Mouse (Mus musculus): Measurements from ENCODE around the gene Foxj1.

Foxj1 gene

GRCm38 (mm10) chr11:116342069-116342791 lies 7.0 kb upstream of the Foxj1 start:
- DNase-seq (ENCODE audit: low spot score), result no peak

- DNase-seq (ENCODE audit: low spot score), result no peak
These were observed 2.3 kb upstream of the Foxj1 start for GRCm38 (mm10) chr11:116337531-116337930.

GRCm38 (mm10) chr11:116337000-116337399 lies 1.8 kb upstream of the Foxj1 start:
- no peak for DNase-seq (ENCODE audit: low spot score)

DNA sequence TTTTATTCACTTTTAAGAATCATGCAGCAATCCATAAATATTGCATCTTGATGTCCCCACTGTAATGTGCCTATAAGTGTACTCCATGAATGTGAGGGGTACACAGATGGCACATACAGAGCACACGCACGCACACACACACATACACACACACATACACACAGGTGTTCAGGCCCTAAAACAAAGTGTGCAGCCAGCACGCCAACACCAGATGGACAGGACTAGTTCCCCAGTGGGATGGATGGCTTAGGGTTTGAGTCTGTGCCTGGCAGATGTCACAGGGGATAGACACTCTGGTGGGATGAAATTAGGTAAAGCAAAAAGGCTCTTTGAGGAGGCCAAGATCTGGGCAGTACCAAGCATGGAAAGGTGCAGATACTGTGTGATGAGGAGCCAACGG lies 1.2 kb upstream of the Foxj1 start:
- DNase-seq (ENCODE audit: low spot score), result no peak

- DNase-seq (ENCODE audit: low spot score), result no peak
These were observed 799 bp downstream of the Foxj1 start for GRCm38 (mm10) chr11:116334417-116334782.

DNA sequence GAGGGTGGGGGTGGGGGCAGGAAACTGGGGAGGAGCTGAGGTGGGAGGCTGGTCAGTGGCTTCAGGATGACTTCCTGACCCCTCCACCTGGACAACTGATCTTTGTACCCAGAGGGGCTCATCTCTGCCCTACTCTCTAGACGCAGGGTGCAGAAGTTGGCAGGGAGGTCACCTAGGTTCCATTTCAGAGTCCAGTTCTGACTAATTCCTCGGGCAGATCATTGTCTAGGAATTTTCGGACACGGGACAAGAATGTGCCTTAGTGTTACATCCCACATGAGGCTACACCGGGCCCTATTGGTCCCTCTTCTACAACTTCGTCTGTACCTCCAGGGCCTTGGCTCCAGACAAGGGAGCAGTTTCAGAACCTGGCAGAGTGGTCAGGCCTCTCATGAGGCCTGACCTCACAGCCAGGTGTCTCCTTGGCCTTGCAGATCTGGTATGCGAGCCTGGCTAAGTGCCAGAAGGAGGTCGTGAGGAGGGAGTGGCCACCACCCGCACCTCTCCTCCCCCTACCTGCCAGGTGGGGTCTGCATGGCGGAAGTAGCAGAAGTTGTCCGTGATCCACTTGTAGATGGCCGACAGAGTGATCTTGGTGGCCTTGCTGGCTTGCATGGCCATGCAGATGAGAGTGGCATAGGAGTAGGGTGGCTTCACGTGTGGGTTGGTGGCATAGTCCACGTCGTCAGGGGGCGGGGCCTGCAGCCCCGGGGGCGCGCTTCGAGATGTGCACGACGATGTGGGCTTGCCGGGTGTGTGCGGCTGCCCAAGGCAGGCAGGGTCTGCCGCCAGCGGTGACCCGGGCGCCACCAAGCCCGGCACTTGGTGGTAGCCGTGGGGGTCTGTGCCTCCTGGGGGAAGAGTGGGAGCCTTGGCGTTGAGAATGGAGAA lies 1.4 kb downstream of the Foxj1 start:
- no peak for DNase-seq (ENCODE audit: low spot score)

DNA sequence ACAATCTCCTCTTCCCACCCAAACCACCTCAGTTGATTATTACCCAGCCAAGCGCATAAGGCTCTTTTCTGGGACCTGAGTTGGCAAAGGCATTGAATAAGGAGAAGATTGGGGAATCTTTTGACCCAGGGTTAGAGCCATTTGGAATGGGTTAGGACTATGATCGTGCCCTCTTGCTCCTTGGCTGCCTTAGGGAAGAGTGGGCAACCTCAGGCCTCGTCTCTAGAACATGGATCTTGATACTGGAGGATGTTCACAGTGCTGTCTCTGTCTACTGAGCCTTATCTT lies 2.3 kb downstream of the Foxj1 start:
- DNase-seq (ENCODE audit: low spot score), result no peak

GRCm38 (mm10) chr11:116332232-116332982 lies 2.8 kb downstream of the Foxj1 start:
- DNase-seq (ENCODE audit: low spot score), result no peak

GRCm38 (mm10) chr11:116330211-116330518 lies 5.0 kb downstream of the Foxj1 start:
- no peak for DNase-seq (ENCODE audit: low spot score)

- no peak for DNase-seq (ENCODE audit: low spot score)
These were observed 5.6 kb downstream of the Foxj1 start for GRCm38 (mm10) chr11:116329314-116330210.

DNA sequence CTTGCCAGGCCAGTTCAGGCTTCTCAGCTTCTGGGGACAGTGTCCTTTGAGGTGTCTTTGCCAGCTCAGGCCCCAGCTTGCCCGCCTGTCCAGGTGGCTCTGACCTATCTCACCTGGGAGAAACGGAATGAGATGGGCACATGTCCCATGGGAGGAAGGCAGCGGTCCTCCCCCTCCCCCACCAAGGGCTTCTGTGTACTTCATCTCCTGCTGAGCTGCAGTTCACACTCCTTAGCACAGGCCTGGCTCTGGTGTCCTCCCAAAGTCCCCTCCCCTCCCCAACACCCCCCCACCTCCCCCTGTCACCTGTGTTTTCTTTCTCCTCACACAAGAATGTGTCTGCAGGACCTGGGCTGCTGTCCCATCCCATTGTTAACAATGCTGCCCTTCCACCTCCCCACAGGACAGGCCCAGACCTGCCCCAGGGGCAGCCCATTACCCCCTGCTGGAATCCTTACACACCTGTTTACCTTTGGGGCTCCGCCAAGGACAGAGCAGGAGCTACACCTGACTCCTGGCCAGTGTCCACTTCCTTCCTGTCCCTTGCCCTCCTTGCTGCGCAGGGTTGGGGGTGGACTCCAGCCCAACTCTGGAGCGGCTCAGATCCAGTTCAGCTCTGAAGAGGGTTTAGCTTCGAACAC lies 8.1 kb downstream of the Foxj1 start:
- no peak for DNase-seq (ENCODE audit: low spot score)

DNA sequence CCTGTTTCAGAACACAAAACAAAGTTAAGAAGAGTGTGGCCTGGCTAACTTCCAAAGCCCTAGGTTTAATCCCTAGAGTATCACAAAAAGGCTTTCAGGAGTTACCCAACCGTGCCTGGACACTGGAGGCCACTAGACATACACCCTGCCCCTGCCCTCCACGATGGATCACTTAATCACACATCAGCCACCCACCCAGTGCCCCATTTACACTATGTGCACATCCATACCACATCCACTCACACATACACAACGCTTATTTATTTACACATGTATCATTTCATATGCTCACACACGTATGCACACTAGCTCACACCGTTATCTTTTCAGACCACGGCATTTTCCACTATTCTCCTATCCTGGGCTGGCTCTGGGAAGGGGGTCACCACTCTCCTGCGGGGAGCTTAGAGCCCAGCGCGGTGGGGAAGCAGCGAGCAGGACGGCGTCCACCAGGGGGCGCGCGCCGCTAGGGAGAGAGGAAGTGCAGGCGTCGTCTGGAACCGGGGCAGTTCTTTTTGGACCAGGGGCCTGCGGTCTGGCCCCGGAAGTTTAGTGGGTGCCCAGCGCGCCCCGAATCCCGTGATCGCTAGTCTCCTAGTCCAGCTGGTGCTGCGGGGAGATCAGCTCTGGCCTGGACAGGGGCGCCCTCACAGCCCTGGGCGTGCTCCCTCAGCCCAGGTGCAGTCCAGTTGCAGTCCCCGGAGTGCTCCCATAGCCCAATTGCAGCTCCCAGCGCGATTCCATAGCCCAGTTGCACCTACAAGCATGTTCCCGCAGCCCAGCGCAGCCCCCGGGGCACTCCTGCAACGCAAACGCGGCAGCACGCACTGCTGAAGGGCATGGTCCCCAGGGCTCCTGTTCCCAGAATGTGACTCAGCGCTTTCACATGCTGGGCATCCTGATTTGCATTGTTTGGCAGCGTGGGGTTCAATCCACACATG lies 16.2 kb downstream of the Foxj1 start:
- DNase-seq (ENCODE audit: low spot score), result peak; percentile 54

- no peak for DNase-seq (ENCODE audit: low spot score)
These were observed 22.8 kb downstream of the Foxj1 start for GRCm38 (mm10) chr11:116312359-116312758.

DNA sequence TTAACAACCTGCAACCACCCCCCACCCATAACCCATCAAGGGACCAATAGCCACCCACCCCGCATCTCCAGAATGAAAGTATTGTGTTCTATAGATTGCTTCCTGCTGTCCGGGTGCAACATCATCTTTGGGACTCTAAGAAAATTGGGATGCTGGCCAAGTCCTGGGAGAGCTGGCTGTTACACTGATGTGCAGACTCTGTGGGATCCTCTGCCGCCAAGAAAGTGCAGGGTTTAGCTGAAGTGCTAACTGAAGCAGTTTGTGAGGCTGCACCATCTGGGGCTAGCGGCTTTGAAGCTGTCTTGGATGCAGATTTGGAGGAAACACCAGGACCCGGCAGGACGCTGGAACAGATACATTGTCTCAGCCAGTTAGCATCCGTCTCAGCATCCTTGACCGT lies 24.0 kb downstream of the Foxj1 start:
- DNase-seq (ENCODE audit: low spot score), result no peak

GRCm38 (mm10) chr11:116309601-116310000 lies 25.6 kb downstream of the Foxj1 start:
- DNase-seq (ENCODE audit: low spot score), result no peak

- no peak for DNase-seq (ENCODE audit: low spot score)
These were observed 27.3 kb downstream of the Foxj1 start for GRCm38 (mm10) chr11:116307762-116308531.

DNA sequence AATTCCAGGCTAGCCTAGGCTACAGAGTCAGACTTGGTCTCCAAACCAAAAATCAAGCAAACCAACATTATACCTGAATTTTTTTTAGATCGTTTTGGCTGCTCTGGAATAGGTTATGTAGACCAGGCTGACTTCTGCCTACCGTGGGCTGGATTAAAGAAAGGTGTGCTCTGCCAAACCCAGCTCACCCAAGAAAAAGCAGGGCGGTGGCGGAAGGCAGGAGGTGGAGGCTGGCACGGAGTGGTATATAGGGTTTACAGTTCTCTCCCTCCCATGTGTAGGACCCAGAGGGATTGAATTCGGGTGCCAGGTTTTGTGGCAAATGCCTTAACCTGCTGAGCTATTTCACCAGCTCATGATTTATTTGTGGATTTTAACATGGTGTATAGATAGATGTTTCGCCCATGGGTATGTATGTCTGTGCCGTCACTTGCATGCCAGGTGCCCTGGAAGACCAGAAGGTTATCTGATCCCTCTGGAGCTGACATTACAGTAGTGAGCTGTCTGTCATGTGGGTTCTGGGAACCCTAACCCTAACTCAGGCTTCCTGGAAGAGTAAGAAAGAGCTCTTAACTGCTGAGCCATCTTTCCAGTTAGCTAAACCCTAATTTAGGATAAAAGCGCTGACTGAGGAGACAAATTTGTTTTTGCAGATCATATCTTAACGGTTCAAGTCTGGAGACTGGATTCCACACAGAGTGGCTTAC lies 28.0 kb downstream of the Foxj1 start, which contains the start of gene Exoc7:
Exoc7 (minus strand) TSS at position 215 of the 707 bp plus-strand sequence.
- no peak for DNase-seq (ENCODE audit: low spot score)

DNA sequence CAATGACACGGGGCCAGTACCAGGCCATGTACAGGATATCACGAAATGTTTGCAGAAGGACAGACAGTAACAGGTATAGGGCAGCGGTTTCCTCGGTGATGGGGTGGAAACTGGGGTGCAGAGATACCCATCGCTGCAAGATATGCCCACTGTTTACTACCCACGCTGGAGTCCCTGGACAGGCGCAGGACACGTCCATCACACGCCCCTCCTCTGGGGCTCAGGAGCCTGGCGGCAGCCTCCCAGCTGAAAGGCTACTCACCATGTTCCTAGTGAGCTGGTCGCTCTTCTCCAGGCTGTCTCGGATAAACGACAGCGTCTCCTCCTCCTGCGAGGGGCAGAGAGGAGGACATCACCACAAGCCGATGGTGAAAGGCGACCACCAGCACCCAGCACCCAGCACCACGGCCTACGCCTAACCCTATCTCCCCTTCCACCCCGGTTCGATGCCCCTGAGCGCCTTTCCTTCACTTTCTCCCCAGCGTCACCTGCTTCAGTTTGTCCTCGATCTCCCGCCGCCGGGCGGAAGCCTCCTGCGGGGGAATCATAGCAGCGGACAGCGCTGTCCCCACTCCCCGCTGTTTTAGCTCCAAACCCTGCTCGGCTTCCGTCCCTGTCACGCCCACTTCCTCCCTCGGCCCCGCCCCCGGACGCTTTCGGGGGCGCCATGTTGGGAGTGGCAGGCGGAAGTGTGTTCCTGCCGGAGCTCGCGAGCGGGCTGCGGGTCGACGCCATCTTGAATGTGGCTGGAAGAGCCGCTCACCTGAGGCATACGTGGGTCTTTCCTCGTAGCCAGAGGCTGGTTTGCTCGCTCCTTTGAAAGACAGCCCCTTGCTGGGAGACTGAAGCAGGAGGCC lies 28.8 kb downstream of the Foxj1 start:
- DNase-seq (ENCODE audit: low spot score), result peak; percentile 83
